Mouse (Mus musculus) neural tube, embryonic 15.5 days (tissue): Measurements from ENCODE around the gene Crhr1. TPM values are rescaled to one million over a fixed set of nuclear protein-coding genes. Genes with fewer than 3 reads are reported as not detected.

Source experiments
- ATAC-seq: fragments of 200-750 bp; cut with Nextera tagmentation; 2 replicates; pipeline ENCODE4 v1.8.0; 2017; ENCODE audit warnings: mild to moderate bottlenecking, moderate TSS enrichment, moderate library complexity; ENCODE audit not compliant: low FRiP score
- H3K27ac ChIP-seq: fragments of 300-500 bp; sonication (generic); replicated peaks from 2 replicates; pipeline ENCODE4 v1.5.1; 2015; ENCODE audit warnings: mild to moderate bottlenecking, inconsistent platforms
- H3K27me3 ChIP-seq: fragments of 300-500 bp; sonication (generic); replicated peaks from 2 replicates; pipeline ENCODE4 v1.6.1; 2015; ENCODE audit warnings: inconsistent platforms
- H3K36me3 ChIP-seq: fragments of 300-500 bp; sonication (generic); 2 replicates; pipeline ENCODE4 v1.6.1; 2015; ENCODE audit warnings: inconsistent platforms
- H3K4me1 ChIP-seq: fragments of 300-500 bp; sonication (generic); 2 replicates; pipeline ENCODE4 v1.6.1; 2015; ENCODE audit warnings: inconsistent platforms
- H3K4me2 ChIP-seq: fragments of 300-500 bp; sonication (generic); 2 replicates; pipeline ENCODE4 v1.6.1; 2015; ENCODE audit warnings: inconsistent platforms, mild to moderate bottlenecking, moderate library complexity
- H3K4me3 ChIP-seq: fragments of 300-500 bp; sonication (generic); replicated peaks from 2 replicates; pipeline ENCODE4 v1.5.1; 2015; ENCODE audit warnings: mild to moderate bottlenecking, inconsistent platforms
- H3K9ac ChIP-seq: fragments of 300-500 bp; sonication (generic); replicated peaks from 2 replicates; pipeline ENCODE4 v1.6.1; 2015; ENCODE audit warnings: mild to moderate bottlenecking, inconsistent platforms
- H3K9me3 ChIP-seq: fragments of 300-500 bp; sonication (generic); replicated peaks from 2 replicates; pipeline ENCODE4 v1.6.1; 2016; ENCODE audit warnings: inconsistent platforms
- WGBS: fragments of 180-500 bp; shearing (Covaris S2); methylation state at CpG from one replicate; pipeline ENCODE4 v1.1.7; 2015; ENCODE audit warnings: mixed read lengths; 5-methylcytosine and 5-hydroxymethylcytosine counted together
- polyA plus RNA-seq: library from polyadenylated mRNA; unstranded; fragments of >200 nt; fragmentation: Nextera tagmentation; extraction: Ambion mirVana; gene quantifications from 2 replicates; pipeline ENCODE4 v1.2.1, GENCODE M21; 2015

Crhr1 gene
- polyA plus RNA-seq, 1 experiment from 2014 or later: 6.6 TPM

DNA sequence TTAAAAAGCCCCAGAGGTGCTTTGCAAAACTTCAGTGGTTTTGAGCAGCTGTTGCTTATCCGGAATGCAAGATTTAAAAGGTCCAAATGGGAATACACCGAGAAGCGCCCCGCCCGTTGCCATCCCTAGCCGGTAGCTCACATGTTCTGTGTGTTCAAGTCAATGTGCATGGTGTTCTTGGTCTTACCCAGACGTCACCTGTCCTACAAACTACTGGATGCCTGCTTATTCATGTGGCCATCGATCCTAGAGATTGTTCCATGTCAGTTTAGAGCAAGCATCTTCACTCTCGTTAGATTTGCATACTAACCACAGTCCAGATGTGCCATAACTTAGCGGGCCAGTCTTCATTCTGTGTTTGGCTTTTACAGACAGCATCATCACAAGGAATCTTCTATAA, 31.6 kb downstream of the Crhr1 start:
- H3K4me2 ChIP-seq: no peak overlapping the region
- H3K27ac ChIP-seq: no peak overlapping the region
- no peaks in the 10 kb centered on the region for H3K9me3 ChIP-seq
- no peak overlapping the region for H3K9ac ChIP-seq
- H3K4me1 ChIP-seq: peaks cover under 1% of the 10 kb centered on the region; the same call in 1 of the 2 replicates
- H3K4me3 ChIP-seq: no peak overlapping the region
- no peaks in the 10 kb centered on the region for H3K27me3 ChIP-seq
- 87% methylated on average over 10 of the region's 10 CpGs for WGBS
- no peak for ATAC-seq
- no peaks in the 10 kb centered on the region for H3K36me3 ChIP-seq

DNA sequence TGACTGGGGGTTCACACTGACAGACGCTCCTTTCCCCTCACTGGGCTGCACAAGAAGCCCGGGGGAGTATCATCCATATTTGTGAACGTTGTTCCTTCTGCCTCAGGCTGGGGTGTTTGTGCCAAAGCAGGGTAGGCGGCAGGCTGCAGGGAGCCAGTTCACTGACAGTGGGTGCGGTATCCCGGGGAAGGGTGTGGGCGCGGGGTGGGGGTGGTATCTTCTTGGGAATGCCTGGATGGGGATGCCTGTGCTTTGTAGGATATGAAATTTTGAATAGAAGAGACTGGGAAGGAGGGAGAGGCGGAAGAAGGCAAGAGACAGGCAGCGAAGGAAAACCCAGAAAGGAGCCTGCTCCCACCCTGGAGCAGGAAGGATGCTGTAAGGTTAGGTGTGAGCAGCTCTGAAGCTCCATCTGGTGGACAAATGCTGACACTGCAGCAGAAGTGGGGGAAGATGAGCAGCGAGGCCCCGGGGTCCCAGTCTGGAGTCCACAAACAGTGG, 38.7 kb downstream of the Crhr1 start:
- Histone ChIP-seq H3K4me3 (no peak overlapping the region), H3K9ac (0 out of 2 replicates have a peak overlapping the region, but pooled peaks have one; percentile 9), H3K4me2 (peak overlapping the region; percentile 32), H3K4me1 (peaks cover 3% of the 10 kb centered on the region; the same call in 1 of the 2 replicates), H3K9me3 (no peaks in the 10 kb centered on the region), H3K36me3 (no peaks in the 10 kb centered on the region), H3K27me3 (0 out of 2 replicates have a peak, but pooled peaks cover 13% of the 10 kb centered on the region), H3K27ac (no peak overlapping the region)
- WGBS: 33% methylated on average over 12 of the region's 12 CpGs
- ATAC-seq: peak; percentile 56; the same call in 1 of the 2 replicates

DNA sequence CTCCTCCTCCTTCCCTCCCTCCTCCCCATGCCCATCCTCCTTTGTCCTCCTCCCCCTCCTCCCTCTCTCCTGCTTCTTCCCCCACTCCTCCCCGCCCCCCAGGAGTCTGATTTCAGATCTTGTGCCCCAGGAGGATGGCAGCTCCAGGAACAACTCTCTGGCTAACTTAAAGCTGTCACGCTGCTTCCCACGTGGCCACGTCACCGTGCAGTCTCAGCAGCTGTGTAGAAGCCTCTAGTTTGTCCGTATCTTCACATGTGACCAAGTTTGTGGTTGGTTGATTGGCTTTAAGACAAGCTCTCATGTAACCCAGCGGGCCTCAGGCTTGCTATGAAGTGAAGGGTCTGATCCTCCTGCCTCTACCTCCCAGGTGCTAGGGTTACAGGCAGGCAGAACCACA, 46.2 kb downstream of the Crhr1 start:
- H3K27me3 ChIP-seq: 0 out of 2 replicates have a peak, but pooled peaks cover 3% of the 10 kb centered on the region
- 40% methylated on average over 7 of the region's 7 CpGs for WGBS
- no peak overlapping the region for H3K4me2 ChIP-seq
- no peak overlapping the region for H3K27ac ChIP-seq
- no peak overlapping the region for H3K4me3 ChIP-seq
- H3K9ac ChIP-seq: no peak overlapping the region
- no peak for ATAC-seq
- no peaks in the 10 kb centered on the region for H3K4me1 ChIP-seq
- no peaks in the 10 kb centered on the region for H3K36me3 ChIP-seq
- H3K9me3 ChIP-seq: no peaks in the 10 kb centered on the region

DNA sequence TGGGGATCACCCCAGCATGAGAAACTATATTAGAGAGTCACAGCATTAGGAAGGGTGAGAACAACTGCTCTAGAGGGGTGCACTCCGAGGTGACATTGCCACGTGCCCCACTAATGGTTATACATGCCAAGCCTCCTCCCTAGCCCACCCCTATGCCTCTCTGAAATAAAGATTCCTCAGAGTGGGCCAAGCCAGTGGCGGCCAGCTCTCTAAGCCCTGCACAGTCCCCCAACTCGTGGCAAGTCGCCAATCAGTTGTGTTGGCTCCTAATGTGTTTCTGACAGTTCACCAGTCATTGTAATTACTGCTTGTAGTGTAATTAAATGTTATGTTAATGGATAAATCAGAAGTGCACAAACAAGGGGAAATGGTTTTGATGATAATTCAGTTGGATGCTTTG, 47.1 kb downstream of the Crhr1 start:
- no peaks in the 10 kb centered on the region for H3K36me3 ChIP-seq
- 55% methylated on average over 5 of the region's 5 CpGs for WGBS
- H3K4me1 ChIP-seq: no peaks in the 10 kb centered on the region
- H3K9ac ChIP-seq: no peak overlapping the region
- H3K4me2 ChIP-seq: no peak overlapping the region
- no peaks in the 10 kb centered on the region for H3K9me3 ChIP-seq
- H3K27me3 ChIP-seq: no peaks in the 10 kb centered on the region
- ATAC-seq: no peak
- no peak overlapping the region for H3K4me3 ChIP-seq
- no peak overlapping the region for H3K27ac ChIP-seq

DNA sequence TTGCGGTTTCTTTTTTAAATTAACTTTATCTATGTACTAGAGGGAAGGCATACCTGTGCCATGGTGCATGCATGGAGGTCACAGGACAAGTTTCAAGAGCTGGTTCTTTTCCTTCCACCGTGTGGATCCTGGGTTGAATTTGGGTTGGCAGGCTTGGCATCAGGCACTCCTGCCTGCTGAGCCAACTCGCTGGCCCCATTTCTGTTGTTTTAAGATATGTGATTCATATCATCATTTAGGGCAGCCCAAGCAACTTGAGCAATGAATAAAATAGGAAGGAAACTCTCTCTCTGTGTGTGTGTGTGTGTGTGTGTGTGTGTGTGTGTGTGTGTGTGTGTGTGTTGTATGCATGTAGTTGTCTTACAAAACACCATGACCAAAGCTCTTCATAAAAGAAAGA, 49.5 kb downstream of the Crhr1 start:
- no peak for ATAC-seq

DNA sequence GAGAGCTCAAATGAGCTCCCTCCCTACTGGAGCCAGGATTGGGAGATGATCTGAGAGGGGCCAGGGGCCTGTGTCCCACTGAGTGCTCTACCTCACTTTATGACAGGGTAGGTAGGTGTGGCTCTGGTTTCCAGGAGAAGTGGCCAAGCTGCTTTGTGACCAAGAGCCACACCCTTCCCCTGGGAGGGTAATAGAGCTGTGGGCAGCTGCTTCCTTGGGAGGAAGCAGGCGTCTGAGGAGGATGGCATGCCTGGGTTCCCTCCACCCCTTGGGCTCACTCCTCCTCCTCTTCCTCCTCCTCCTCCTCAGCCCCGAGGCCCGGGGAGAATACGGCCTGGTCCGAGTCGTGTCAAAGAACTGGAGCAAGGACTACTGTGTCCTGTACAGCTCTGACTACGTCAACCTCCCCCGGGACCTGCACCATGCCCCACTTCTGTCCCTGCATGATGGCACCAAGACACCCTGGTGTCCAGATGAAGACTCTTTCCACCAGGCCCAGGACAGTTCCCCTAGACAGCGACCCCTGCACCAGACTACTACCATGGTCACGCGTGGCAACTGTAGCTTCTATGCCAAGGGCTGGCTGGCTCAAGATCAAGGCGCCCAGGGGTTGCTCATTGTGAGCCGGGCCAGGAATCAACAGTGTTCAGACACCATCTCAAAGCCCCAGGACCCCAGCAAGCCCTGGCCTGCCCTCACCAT, 53.6 kb downstream of the Crhr1 start, which contains the start of gene Sppl2c:
Gene Sppl2c (plus strand): TSS at position 193 of the 702 bp plus-strand sequence.
- H3K27ac ChIP-seq: no peak within 1 kb of the TSS
- no peak for ATAC-seq
- H3K9me3 ChIP-seq: no peaks in the 10 kb centered on the region
- no peaks in the 10 kb centered on the region for H3K36me3 ChIP-seq
- H3K9ac ChIP-seq: no peak within 1 kb of the TSS
- H3K27me3 ChIP-seq: no peaks in the 10 kb centered on the region; the same call in 1 of the 2 replicates
- 71% methylated on average over 13 of the region's 13 CpGs for WGBS
- no peaks in the 10 kb centered on the region for H3K4me1 ChIP-seq
- no peak within 1 kb of the TSS for H3K4me2 ChIP-seq
- H3K4me3 ChIP-seq: no peak within 1 kb of the TSS

More for the DNA sequence above, 49.5 kb downstream of the Crhr1 start:
- no peak overlapping the region for H3K4me2 ChIP-seq
- no peaks in the 10 kb centered on the region for H3K4me1 ChIP-seq
- H3K36me3 ChIP-seq: no peaks in the 10 kb centered on the region
- H3K9me3 ChIP-seq: no peaks in the 10 kb centered on the region
- H3K27ac ChIP-seq: no peak overlapping the region
- no peak overlapping the region for H3K9ac ChIP-seq
- 87% methylated on average over 3 of the region's 3 CpGs for WGBS
- H3K4me3 ChIP-seq: no peak overlapping the region
- no peaks in the 10 kb centered on the region; the same call in 1 of the 2 replicates for H3K27me3 ChIP-seq

DNA sequence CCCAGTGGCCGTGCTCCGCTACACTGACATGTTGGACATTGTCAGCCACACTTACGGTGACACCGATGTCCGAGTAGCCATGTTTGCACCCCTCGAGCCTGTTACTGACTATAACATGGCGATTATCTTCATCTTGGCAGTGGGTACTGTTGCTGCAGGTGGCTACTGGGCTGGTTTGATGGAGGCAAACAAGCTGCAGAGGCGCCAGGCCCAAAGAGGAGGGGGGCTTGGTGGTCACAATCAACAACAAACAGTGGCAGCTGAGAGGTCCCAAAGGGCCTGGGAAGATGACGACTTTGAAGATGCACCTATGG, 54.1 kb downstream of the Crhr1 start:
- Histone ChIP-seq H3K4me3 (no peak overlapping the region), H3K9me3 (no peaks in the 10 kb centered on the region), H3K36me3 (no peaks in the 10 kb centered on the region), H3K27me3 (no peaks in the 10 kb centered on the region; the same call in 1 of the 2 replicates), H3K4me1 (no peaks in the 10 kb centered on the region), H3K4me2 (no peak overlapping the region), H3K27ac (no peak overlapping the region), H3K9ac (no peak overlapping the region)
- ATAC-seq: no peak
- 88% methylated on average over 9 of the region's 9 CpGs for WGBS

DNA sequence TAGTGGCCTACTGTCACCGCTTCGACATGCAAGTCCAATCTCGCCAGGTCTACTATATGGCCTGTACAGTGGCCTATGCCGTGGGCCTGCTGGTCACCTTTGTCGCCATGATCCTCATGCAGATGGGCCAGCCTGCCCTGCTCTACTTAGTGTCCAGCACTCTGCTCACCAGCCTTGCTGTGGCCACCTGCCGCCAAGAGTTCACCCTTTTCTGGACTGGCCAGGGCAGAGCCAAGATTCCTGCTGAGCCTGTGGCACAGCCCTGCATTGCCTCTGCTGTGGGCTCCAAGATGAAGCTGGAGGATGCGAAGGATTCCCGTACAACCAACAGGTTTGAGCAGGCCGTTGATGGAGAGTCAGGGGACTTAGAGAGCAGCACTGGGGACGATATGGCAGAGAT, 55.1 kb downstream of the Crhr1 start:
- no peaks in the 10 kb centered on the region for H3K4me1 ChIP-seq
- no peaks in the 10 kb centered on the region; the same call in 1 of the 2 replicates for H3K27me3 ChIP-seq
- H3K27ac ChIP-seq: no peak overlapping the region
- H3K36me3 ChIP-seq: no peaks in the 10 kb centered on the region
- H3K4me3 ChIP-seq: no peak overlapping the region
- 97% methylated on average over 10 of the region's 10 CpGs for WGBS
- no peak overlapping the region for H3K9ac ChIP-seq
- ATAC-seq: no peak
- no peak overlapping the region for H3K4me2 ChIP-seq
- H3K9me3 ChIP-seq: no peaks in the 10 kb centered on the region

DNA sequence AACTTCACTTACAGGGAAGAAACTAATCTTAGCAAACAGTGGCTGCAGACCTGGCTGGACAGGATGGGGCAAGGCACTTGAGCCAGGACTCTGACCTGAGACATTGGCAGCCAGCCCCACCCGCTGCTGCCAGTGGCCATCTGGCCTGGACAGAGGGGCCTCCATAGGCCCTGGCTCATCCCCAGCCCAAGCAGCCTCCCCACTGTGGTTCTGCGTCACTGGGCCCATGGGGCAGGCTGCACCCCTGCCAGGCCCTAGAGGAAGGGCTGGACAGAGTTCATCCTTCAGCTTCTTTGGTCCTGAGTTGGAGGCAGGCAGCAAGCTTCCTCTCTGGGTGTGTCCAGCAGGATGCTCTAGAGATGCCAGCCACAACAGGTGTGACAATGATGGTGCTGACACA, 57.4 kb downstream of the Crhr1 start:
- ATAC-seq: no peak
- Histone ChIP-seq H3K9ac (no peak overlapping the region), H3K27ac (no peak overlapping the region), H3K4me2 (no peak overlapping the region), H3K36me3 (no peaks in the 10 kb centered on the region), H3K4me3 (no peak overlapping the region), H3K27me3 (no peaks in the 10 kb centered on the region; the same call in 1 of the 2 replicates), H3K9me3 (no peaks in the 10 kb centered on the region), H3K4me1 (no peaks in the 10 kb centered on the region)
- WGBS: 86% methylated on average over 2 of the region's 2 CpGs

DNA sequence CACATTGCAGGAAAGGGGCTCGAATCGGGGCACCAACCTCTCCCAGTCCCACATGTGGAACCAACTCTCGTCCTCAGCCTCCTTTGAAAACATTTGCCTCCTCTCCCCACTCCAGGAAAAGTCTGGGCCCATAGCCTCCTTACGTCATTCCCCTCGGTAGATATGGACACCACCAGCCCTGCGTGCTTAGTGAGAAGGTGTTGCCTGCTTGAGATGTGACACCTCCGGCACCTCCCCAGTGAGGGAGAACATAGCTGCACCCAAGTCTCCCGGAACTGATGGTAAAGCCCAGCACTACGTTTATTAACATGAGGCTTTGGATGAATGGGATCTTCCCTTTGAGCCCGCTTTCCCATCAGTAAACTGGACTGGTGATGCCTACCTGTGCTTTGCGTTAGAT, 62.7 kb downstream of the Crhr1 start:
- no peaks in the 10 kb centered on the region for H3K9me3 ChIP-seq
- H3K4me2 ChIP-seq: peak overlapping the region; percentile 43
- H3K36me3 ChIP-seq: no peaks in the 10 kb centered on the region
- H3K27ac ChIP-seq: no peak overlapping the region
- no peak overlapping the region for H3K9ac ChIP-seq
- no peaks in the 10 kb centered on the region for H3K4me1 ChIP-seq
- WGBS: 77% methylated on average over 11 of the region's 11 CpGs
- no peak for ATAC-seq
- peaks cover 23% of the 10 kb centered on the region for H3K27me3 ChIP-seq
- no peak overlapping the region for H3K4me3 ChIP-seq

DNA sequence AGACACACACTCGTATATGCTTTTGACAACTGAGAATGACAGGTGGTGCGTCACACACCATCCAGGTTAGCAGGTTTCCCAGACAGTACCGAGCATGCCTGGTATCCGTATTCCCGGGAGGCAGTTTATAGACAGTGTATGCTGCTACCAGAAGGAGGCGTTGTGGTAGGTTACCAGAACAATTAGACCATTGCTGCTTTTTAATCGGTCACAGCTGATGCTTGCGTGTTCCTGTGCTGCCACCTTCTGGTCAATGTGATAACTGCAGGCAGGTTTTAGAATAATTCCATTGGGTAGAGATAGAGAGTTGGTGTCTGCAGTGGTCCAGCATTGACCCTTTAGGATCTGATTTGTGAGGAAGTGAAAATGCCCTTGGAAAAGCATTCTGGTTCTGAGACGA, 63.1 kb downstream of the Crhr1 start:
- Histone ChIP-seq H3K4me2 (peak overlapping the region; percentile 43), H3K27me3 (peaks cover 23% of the 10 kb centered on the region), H3K27ac (no peak overlapping the region), H3K4me3 (no peak overlapping the region), H3K9ac (no peak overlapping the region), H3K4me1 (no peaks in the 10 kb centered on the region), H3K9me3 (no peaks in the 10 kb centered on the region), H3K36me3 (no peaks in the 10 kb centered on the region)
- ATAC-seq: peak; percentile 84
- 8% methylated on average over 9 of the region's 9 CpGs for WGBS

DNA sequence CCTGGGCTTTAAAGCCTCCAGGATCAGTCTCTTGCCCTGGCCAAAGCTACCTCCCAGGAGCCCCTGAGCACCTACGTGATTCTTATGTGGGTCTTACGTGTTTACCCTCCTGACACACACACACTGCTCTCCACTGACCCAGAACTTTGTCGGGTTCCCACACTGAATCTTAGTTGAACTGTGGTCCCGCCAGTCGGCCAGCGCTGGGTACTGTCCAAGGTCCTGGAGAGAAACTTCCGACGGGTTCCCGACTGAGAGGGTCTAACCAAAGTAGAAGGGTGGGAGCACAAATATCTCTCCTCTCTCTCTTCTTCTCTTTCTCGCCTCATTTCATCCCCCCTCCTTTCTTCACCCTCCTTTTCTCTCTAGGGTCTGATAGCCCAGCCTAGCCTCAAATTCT, 65.2 kb downstream of the Crhr1 start:
- H3K4me3 ChIP-seq: no peak overlapping the region
- H3K9me3 ChIP-seq: no peaks in the 10 kb centered on the region
- WGBS: 10% methylated on average over 10 of the region's 10 CpGs
- H3K4me2 ChIP-seq: no peak overlapping the region
- no peaks in the 10 kb centered on the region for H3K36me3 ChIP-seq
- H3K4me1 ChIP-seq: no peaks in the 10 kb centered on the region
- H3K9ac ChIP-seq: no peak overlapping the region
- H3K27ac ChIP-seq: no peak overlapping the region
- peaks cover 23% of the 10 kb centered on the region for H3K27me3 ChIP-seq
- ATAC-seq: no peak
